Mouse (Mus musculus) lung, embryonic 16.5 days (tissue): ENCODE results near the gene Zbtb37. TPM values are rescaled to one million over a fixed set of nuclear protein-coding genes. Genes with fewer than 3 reads are reported as not detected.
A peak's percentile ranks its signal among the peaks of the same experiment; 100 is the strongest.
"Not testable (repeated sequence)": the region's sequence is repeated elsewhere in the genome, so short reads cannot be mapped to it uniquely, and the experiment has no call there.

Experiments used
- ATAC-seq: fragments of 200-750 bp; cut with Nextera tagmentation; 2 replicates; pipeline ENCODE4 v1.8.0; 2017; ENCODE audit warnings: low read depth, mild to moderate bottlenecking, moderate library complexity
- H3K27ac ChIP-seq: fragments of 300-500 bp; sonication (generic); 2 replicates; pipeline ENCODE4 v1.5.1; 2014; ENCODE audit warnings: mild to moderate bottlenecking, control low read depth, low read length
- H3K27me3 ChIP-seq: fragments of 300-500 bp; sonication (generic); 2 replicates; pipeline ENCODE4 v1.6.1; 2014; ENCODE audit warnings: low read depth, low read length, mixed read lengths; ENCODE audit not compliant: control insufficient read depth, insufficient read depth
- H3K36me3 ChIP-seq: fragments of 300-500 bp; sonication (generic); 2 replicates; pipeline ENCODE4 v1.6.1; 2014; ENCODE audit warnings: low read length; ENCODE audit not compliant: control insufficient read depth, insufficient read depth
- H3K4me1 ChIP-seq: fragments of 300-500 bp; sonication (generic); replicated peaks from 2 replicates; pipeline ENCODE4 v1.6.1; 2014; ENCODE audit warnings: low read length, mixed read lengths; ENCODE audit not compliant: control insufficient read depth, insufficient read depth
- H3K4me2 ChIP-seq: fragments of 300-500 bp; sonication (generic); 2 replicates; pipeline ENCODE4 v1.6.1; 2014; ENCODE audit warnings: low read depth, low read length, control low read depth
- H3K4me3 ChIP-seq: fragments of 300-500 bp; sonication (generic); 2 replicates; pipeline ENCODE4 v1.5.1; 2014; ENCODE audit warnings: mild to moderate bottlenecking, low read length, control low read depth
- H3K9ac ChIP-seq: fragments of 300-500 bp; sonication (generic); 2 replicates; pipeline ENCODE4 v1.6.1; 2014; ENCODE audit warnings: low read length, control low read depth
- H3K9me3 ChIP-seq: fragments of 300-500 bp; sonication (generic); 2 replicates; pipeline ENCODE4 v1.6.1; 2016; ENCODE audit warnings: low read length; ENCODE audit not compliant: control insufficient read depth
- whole genome bisulfite sequencing: fragments of 180-500 bp; shearing (Covaris S2); extraction: QIAGEN DNeasy Blood & Tissue Kit; methylation state at CpG from one replicate; pipeline ENCODE4 v1.1.7; 2014; 5-methylcytosine and 5-hydroxymethylcytosine counted together
- polyA plus RNA-seq: library from polyadenylated mRNA; unstranded; fragments of >200 nt; fragmentation: Nextera tagmentation; extraction: Ambion mirVana; gene quantifications from 2 replicates; pipeline ENCODE4 v1.2.1, GENCODE M21; 2015

The Zbtb37 gene
- polyA plus RNA-seq, 1 experiment from 2014 or later, result 7.5 TPM

- peak overlapping the region; percentile 96 for H3K9ac ChIP-seq
- ATAC-seq, result no peak
- under 1% methylated on average over 6 of the region's 6 CpGs for WGBS
- H3K4me2 ChIP-seq, result peak overlapping the region; percentile 87
- no peaks in the 10 kb centered on the region for H3K9me3 ChIP-seq
- peaks cover 35% of the 10 kb centered on the region for H3K36me3 ChIP-seq
- no peaks in the 10 kb centered on the region for H3K27me3 ChIP-seq
- peak overlapping the region; percentile 90 for H3K4me3 ChIP-seq
- peaks cover 15% of the 10 kb centered on the region for H3K4me1 ChIP-seq
- H3K27ac ChIP-seq, result peak overlapping the region; percentile 89
These were observed 1.2 kb upstream of the Zbtb37 start for GRCm38 (mm10) chr1:161035786-161036404.

GRCm38 (mm10) chr1:161035281-161035785 is 684 bp upstream of the Zbtb37 start:
- ATAC-seq, result peak; percentile 7; the same call in 1 of the 2 replicates
- under 1% methylated on average over 14 of the region's 14 CpGs for WGBS
- H3K9me3 ChIP-seq, result no peaks in the 10 kb centered on the region
- peak overlapping the region; percentile 89 for H3K27ac ChIP-seq
- peaks cover 37% of the 10 kb centered on the region for H3K36me3 ChIP-seq
- H3K9ac ChIP-seq, result peak overlapping the region; percentile 96
- H3K4me2 ChIP-seq, result peak overlapping the region; percentile 87
- no peaks in the 10 kb centered on the region for H3K27me3 ChIP-seq
- H3K4me3 ChIP-seq, result peak overlapping the region; percentile 90
- peaks cover 15% of the 10 kb centered on the region for H3K4me1 ChIP-seq

DNA sequence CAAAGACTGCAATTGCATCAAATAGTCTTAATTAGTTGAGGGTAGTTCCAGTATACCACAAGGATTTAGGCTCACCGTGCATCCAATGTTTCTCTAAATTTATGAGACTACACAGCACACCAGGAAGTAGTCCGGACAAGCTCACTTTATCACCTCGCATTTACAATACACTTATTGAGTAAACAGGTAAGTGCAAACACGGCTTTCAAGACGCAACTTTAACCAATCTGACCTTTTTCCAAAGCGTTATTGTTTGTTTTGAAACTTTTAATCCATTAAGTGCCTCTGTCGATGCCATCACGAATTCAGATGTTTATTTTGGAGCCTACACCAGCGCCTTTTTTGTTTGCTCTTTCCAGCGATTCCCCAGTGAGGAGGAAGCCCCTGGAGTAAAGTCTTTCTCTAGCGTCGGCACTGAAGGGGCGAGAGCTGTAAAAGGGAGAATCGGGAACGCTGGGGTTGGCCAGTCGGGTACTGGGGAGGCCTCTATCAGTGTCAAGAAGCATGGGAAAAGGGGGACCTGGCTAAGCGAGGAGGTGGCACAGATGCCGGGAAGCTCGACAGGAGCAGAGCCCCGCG is 704 bp downstream of the Zbtb37 start:
- WGBS, result under 1% methylated on average over 21 of the region's 21 CpGs

DNA sequence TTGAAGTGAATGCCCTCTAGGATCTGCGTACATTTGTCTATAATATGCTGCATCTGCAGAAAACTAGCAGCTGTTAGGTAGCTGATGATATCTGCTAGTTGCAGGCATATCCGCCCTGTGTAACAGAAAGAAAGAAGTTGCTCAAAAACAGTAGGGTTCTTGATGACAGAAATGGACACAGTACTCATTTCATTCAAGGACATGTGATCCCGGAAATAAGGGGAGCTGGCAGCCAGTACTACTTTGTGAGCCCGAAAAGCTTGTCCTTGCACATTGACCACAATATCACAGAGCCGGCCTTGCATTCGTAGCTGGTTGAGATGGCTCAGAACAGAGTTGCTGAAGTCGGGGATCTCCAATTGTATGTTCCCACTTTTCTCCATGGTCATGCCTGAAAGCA is 2.3 kb downstream of the Zbtb37 start:
- H3K36me3 ChIP-seq, result peaks cover 25% of the 10 kb centered on the region
- 86% methylated on average over 7 of the region's 7 CpGs for WGBS
- no peak overlapping the region for H3K4me2 ChIP-seq
- no peak overlapping the region for H3K27ac ChIP-seq
- H3K27me3 ChIP-seq, result no peaks in the 10 kb centered on the region
- peaks cover 9% of the 10 kb centered on the region; the same call in 1 of the 2 replicates for H3K4me1 ChIP-seq
- no peak overlapping the region for H3K4me3 ChIP-seq
- no peak overlapping the region for H3K9ac ChIP-seq
- no peaks in the 10 kb centered on the region for H3K9me3 ChIP-seq
- ATAC-seq, result no peak

More for the DNA sequence above, 704 bp downstream of the Zbtb37 start:
- Histone ChIP-seq H3K9ac (peak overlapping the region; percentile 91), H3K27ac (peak overlapping the region; percentile 94), H3K36me3 (peaks cover 34% of the 10 kb centered on the region), H3K4me2 (peak overlapping the region; percentile 78), H3K4me1 (peaks cover 15% of the 10 kb centered on the region), H3K4me3 (peak overlapping the region; percentile 90), H3K27me3 (no peaks in the 10 kb centered on the region), H3K9me3 (no peaks in the 10 kb centered on the region)
- no peak for ATAC-seq

DNA sequence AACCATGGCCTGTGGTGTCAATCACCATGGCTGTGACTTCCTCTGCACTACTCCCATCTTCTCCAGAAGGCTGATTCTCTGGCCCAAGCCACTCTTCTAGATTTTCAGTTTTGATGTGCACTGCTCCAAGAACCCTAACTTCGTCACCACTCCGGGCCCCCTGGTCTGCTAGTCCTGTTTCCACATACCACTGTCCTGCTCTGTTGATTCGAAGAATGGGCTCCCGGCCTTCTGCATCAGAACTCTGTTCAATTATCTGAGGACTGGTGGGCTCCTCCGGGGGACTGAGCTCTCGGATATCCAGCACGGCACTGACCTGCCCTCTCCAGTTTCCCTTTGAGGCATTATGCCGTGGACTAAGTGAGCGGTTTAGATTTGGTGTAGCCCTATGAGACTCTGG is 2.8 kb downstream of the Zbtb37 start:
- H3K4me1 ChIP-seq, result peaks cover 7% of the 10 kb centered on the region; the same call in 1 of the 2 replicates

DNA sequence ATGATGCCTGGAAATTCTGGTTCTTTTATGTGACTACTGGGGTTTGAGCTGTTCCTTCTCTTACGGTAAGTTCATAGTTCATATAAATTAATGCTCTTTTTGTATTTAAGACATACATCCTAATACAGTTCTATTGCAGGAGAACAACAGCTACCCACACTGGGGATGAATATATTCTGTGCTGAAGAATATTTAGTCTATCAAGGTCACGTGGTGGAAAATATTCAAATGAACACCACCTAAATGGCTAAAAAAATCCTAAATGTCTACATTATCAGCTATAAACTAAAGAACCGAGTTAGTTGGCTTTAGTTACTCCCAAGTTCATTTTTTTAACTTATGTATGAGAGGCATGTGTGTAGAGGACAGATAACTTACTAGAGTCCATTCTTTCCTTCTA is 4.6 kb downstream of the Zbtb37 start:
- H3K4me3 ChIP-seq, result no peak overlapping the region
- H3K9me3 ChIP-seq, result no peaks in the 10 kb centered on the region
- H3K9ac ChIP-seq, result no peak overlapping the region
- 92% methylated on average over 3 of the region's 3 CpGs for WGBS
- H3K27ac ChIP-seq, result no peak overlapping the region
- no peaks in the 10 kb centered on the region for H3K27me3 ChIP-seq
- peaks cover 17% of the 10 kb centered on the region for H3K36me3 ChIP-seq
- ATAC-seq, result no peak
- no peak overlapping the region for H3K4me2 ChIP-seq
- peaks cover 8% of the 10 kb centered on the region for H3K4me1 ChIP-seq

More for the DNA sequence above, 2.8 kb downstream of the Zbtb37 start:
- no peak overlapping the region for H3K4me2 ChIP-seq
- peaks cover 23% of the 10 kb centered on the region for H3K36me3 ChIP-seq
- H3K4me3 ChIP-seq, result no peak overlapping the region
- ATAC-seq, result no peak
- no peak overlapping the region for H3K27ac ChIP-seq
- 90% methylated on average over 9 of the region's 9 CpGs for WGBS
- no peaks in the 10 kb centered on the region for H3K27me3 ChIP-seq
- no peak overlapping the region for H3K9ac ChIP-seq
- no peaks in the 10 kb centered on the region for H3K9me3 ChIP-seq

GRCm38 (mm10) chr1:161028427-161028826 is 6.2 kb downstream of the Zbtb37 start:
- peaks cover 17% of the 10 kb centered on the region for H3K36me3 ChIP-seq
- not testable (repeated sequence) for H3K27ac ChIP-seq, ATAC-seq, H3K4me3 ChIP-seq, H3K4me1 ChIP-seq, H3K9me3 ChIP-seq, H3K4me2 ChIP-seq, H3K9ac ChIP-seq, H3K27me3 ChIP-seq
- WGBS, result 95% methylated on average over 1 of the region's 1 CpGs

DNA sequence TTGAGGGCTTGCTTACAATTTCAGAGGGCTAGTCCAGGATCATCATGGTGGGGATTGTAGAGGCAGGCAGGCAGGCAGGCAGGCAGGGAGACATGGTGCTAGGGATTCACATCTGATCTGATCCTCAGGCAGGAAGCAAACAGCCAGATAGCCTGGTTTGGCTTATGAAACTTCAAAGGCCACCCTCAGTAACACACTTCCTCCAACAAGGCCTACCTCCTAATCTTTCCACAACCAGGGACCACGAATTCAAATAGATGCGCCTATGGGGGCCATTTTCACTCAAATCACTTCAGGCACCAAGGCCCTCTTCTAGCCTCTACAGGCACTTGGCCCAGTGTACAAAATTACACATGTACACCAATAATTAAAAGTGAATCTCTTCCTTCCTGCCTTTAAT is 7.5 kb downstream of the Zbtb37 start:
- peaks cover 3% of the 10 kb centered on the region for H3K4me1 ChIP-seq
- no peaks in the 10 kb centered on the region for H3K27me3 ChIP-seq
- H3K27ac ChIP-seq, result no peak overlapping the region
- ATAC-seq, result no peak
- H3K36me3 ChIP-seq, result peaks cover 14% of the 10 kb centered on the region
- WGBS, result 84% methylated on average over 2 of the region's 2 CpGs
- H3K4me2 ChIP-seq, result no peak overlapping the region
- H3K9ac ChIP-seq, result no peak overlapping the region
- H3K4me3 ChIP-seq, result no peak overlapping the region
- H3K9me3 ChIP-seq, result no peaks in the 10 kb centered on the region

- Histone ChIP-seq H3K4me3 (no peak overlapping the region), H3K4me1 (peaks cover 3% of the 10 kb centered on the region), H3K36me3 (peaks cover 2% of the 10 kb centered on the region), H3K9me3 (no peaks in the 10 kb centered on the region), H3K4me2 (no peak overlapping the region), H3K27me3 (no peaks in the 10 kb centered on the region), H3K27ac (peak overlapping the region; percentile 80), H3K9ac (peak overlapping the region; percentile 14; the same call in 1 of the 2 replicates)
- ATAC-seq, result peak; percentile 94
- 63% methylated on average over 5 of the region's 5 CpGs for WGBS
These were observed 9.0 kb downstream of the Zbtb37 start for GRCm38 (mm10) chr1:161025410-161026210.
